ENCODE assay signal across 9 mouse cellular contexts in genomic region chr7:45555787-45556186, GRCm38 (mm10). TPM values are rescaled to one million over a fixed set of nuclear protein-coding genes. Genes with fewer than 3 reads are reported as not detected.
DNase-seq lines count a peak whose midpoint lies in the region; ATAC-seq and TF ChIP-seq lines count a peak whose summit lies in the region.
"Had no signal": no experiment of that assay in that cellular context is flagged by ENCODE, and none has a peak within 500 bp of the region (broad histone marks: within the 10 kb centered on the region; RNA-seq: fewer than 3 reads in every experiment).

No protein-coding gene starts in this region.

- no peak overlapping the region for H3K27ac ChIP-seq in hindbrain, embryonic 16.5 days (ENCODE audit: low read depth, low read length)
- H3K27ac ChIP-seq in left cerebral cortex, adult 2 months: no peak overlapping the region
- no peak overlapping the region for H3K27ac ChIP-seq in stomach, postnatal 0 days (replicated peaks)
- H3K27ac ChIP-seq: midbrain, embryonic 12.5 days had no signal

- ATAC-seq in erythroid progenitor cell, adult 5-6 weeks (replicated peaks; ENCODE audit: low FRiP score, poor library complexity, severe bottlenecking): peak; percentile 75
- ATAC-seq in hindbrain, embryonic 16.5 days: no peak
- ATAC-seq in monocyte, adult 5-6 weeks (replicated peaks; ENCODE audit: insufficient number of reproducible peaks, low FRiP score, low TSS enrichment, poor library complexity, severe bottlenecking): peak; percentile 91
- ATAC-seq in stomach, postnatal 0 days (ENCODE audit: low FRiP score, low TSS enrichment): no peak

- H3K27me3 ChIP-seq in hindbrain, embryonic 16.5 days (replicated peaks; ENCODE audit: control insufficient read depth, insufficient read depth, low read length): no peaks in the 10 kb centered on the region; the same call in 1 of the 2 replicates
- no peaks in the 10 kb centered on the region for H3K27me3 ChIP-seq in stomach, postnatal 0 days (ENCODE audit: control insufficient read depth, insufficient read depth, low read length)

- peak; percentile 92 for TF ChIP-seq CTCF in left cerebral cortex, adult 2 months (IDR thresholded peaks at IDR 0.05)
- TF ChIP-seq CTCF in stomach, postnatal 0 days (IDR thresholded peaks at IDR 0.05; ENCODE audit: low read depth): peak; percentile 90

- H3K4me1 ChIP-seq in hindbrain, embryonic 16.5 days (ENCODE audit: control insufficient read depth, insufficient read depth, low read depth, low read length): no peaks in the 10 kb centered on the region
- H3K4me1 ChIP-seq in stomach, postnatal 0 days (replicated peaks; ENCODE audit: control insufficient read depth, insufficient read depth): no peaks in the 10 kb centered on the region
- H3K4me1 ChIP-seq: midbrain, embryonic 12.5 days had no signal

- DNase-seq in layer of hippocampus, adult 11-12 months (ENCODE audit: low spot score): peak; percentile 77
- no peak for DNase-seq in layer of hippocampus, adult 9-10 months (ENCODE audit: low spot score)
- peak; percentile 90 for DNase-seq in brain, adult 2 months (ENCODE audit: low read depth, low spot score)
- DNase-seq in left cerebral cortex, adult 2 months (ENCODE audit: extremely low spot score in 1 of 2, low spot score in 2 of 2): peak; percentile 69 to 79
- DNase-seq in stomach, postnatal 0 days (ENCODE audit: low spot score): peak; percentile 88

- peak overlapping the region; percentile 35; the same call in 1 of the 2 replicates for H3K9ac ChIP-seq in hindbrain, embryonic 16.5 days (ENCODE audit: low read depth, low read length)
- no peak overlapping the region for H3K9ac ChIP-seq in stomach, postnatal 0 days (ENCODE audit: low read length)
- H3K9ac ChIP-seq: midbrain, embryonic 12.5 days had no signal

- H3K36me3 ChIP-seq in hindbrain, embryonic 16.5 days (ENCODE audit: control insufficient read depth, insufficient read depth, low read length): no peaks in the 10 kb centered on the region
- H3K36me3 ChIP-seq in stomach, postnatal 0 days (ENCODE audit: control insufficient read depth, insufficient read depth, low read length): no peaks in the 10 kb centered on the region
- H3K36me3 ChIP-seq: midbrain, embryonic 12.5 days had no signal

- no peak overlapping the region for H3K4me3 ChIP-seq in hindbrain, embryonic 16.5 days (ENCODE audit: low read length)
- no peak overlapping the region for H3K4me3 ChIP-seq in left cerebral cortex, adult 2 months
- H3K4me3 ChIP-seq in stomach, postnatal 0 days (ENCODE audit: low read depth, low read length): no peak overlapping the region
- H3K4me3 ChIP-seq: midbrain, embryonic 12.5 days had no signal

- intact Hi-C loops in left cerebral cortex, adult 2 months (cut with DNase I): no loop called here

- H3K4me2 ChIP-seq in hindbrain, embryonic 16.5 days (ENCODE audit: low read length): no peak overlapping the region
- H3K4me2 ChIP-seq in stomach, postnatal 0 days (replicated peaks; ENCODE audit: low read depth): no peak overlapping the region
- H3K4me2 ChIP-seq: midbrain, embryonic 12.5 days had no signal

- H3K9me3 ChIP-seq in hindbrain, embryonic 16.5 days (ENCODE audit: control insufficient read depth, low read length): no peaks in the 10 kb centered on the region
- no peaks in the 10 kb centered on the region for H3K9me3 ChIP-seq in stomach, postnatal 0 days (ENCODE audit: control insufficient read depth, low read length)
- H3K9me3 ChIP-seq: midbrain, embryonic 12.5 days had no signal

- TF ChIP-seq EP300 in stomach, postnatal 0 days (optimal IDR thresholded peaks at IDR 0.05): no peak

- 34% methylated on average over 8 of the region's 8 CpGs for WGBS in hindbrain, embryonic 16.5 days
- 22% methylated on average over 8 of the region's 8 CpGs for WGBS in stomach, postnatal 0 days

RNA-seq across cellular contexts. Expression of gene Hsd17b14, which starts 1.1 kb away (rescaled TPM):
- not detected in 2 replicates for total RNA-seq in erythroid progenitor cell, adult 5-6 weeks (2015; ENCODE audit: low replicate concordance)
- total RNA-seq in erythroid progenitor cell, adult 5-6 weeks (2017; ENCODE audit: low replicate concordance): not detected in 2 replicates
- 0.43 and 0.80 TPM in 2 replicates for polyA plus RNA-seq in hindbrain, embryonic 16.5 days (2015; fragmentation: Nextera tagmentation; extraction: Ambion mirVana)
- under 1 TPM; 0.61 to 0.68 TPM for total RNA-seq in left cerebral cortex, adult 2 months (2021)
- total RNA-seq in monocyte, adult 5-6 weeks (2017): not detected in 3 replicates
- polyA plus RNA-seq in stomach, postnatal 0 days (2015; fragmentation: Nextera tagmentation; extraction: Ambion mirVana): 16.6 and 16.9 TPM in 2 replicates

RNA-seq across cellular contexts. Expression of gene Bcat2, which starts 14.2 kb away (rescaled TPM):
- 8.4 and 17.7 TPM in 2 replicates for total RNA-seq in erythroid progenitor cell, adult 5-6 weeks (2015; ENCODE audit: low replicate concordance)
- 4.0 and 22.0 TPM in 2 replicates for total RNA-seq in erythroid progenitor cell, adult 5-6 weeks (2017; ENCODE audit: low replicate concordance)
- 22.7 and 27.0 TPM in 2 replicates for polyA plus RNA-seq in hindbrain, embryonic 16.5 days (2015; fragmentation: Nextera tagmentation; extraction: Ambion mirVana)
- total RNA-seq in left cerebral cortex, adult 2 months (2021): 10 to 100 TPM; 25.4 to 26.2 TPM
- total RNA-seq in monocyte, adult 5-6 weeks (2017): 5.1 to 21.4 TPM (median 11.9 TPM) in 3 replicates
- 101 and 108 TPM in 2 replicates for polyA plus RNA-seq in stomach, postnatal 0 days (2015; fragmentation: Nextera tagmentation; extraction: Ambion mirVana)

RNA-seq across cellular contexts. Expression of gene Plekha4, which starts 29.7 kb away (rescaled TPM):
- total RNA-seq in erythroid progenitor cell, adult 5-6 weeks (2015; ENCODE audit: low replicate concordance): 7.2 TPM in 1 of 2 replicates, not detected in the other
- total RNA-seq in erythroid progenitor cell, adult 5-6 weeks (2017; ENCODE audit: low replicate concordance): 0.08 and 0.90 TPM in 2 replicates
- 2.2 and 3.1 TPM in 2 replicates for polyA plus RNA-seq in hindbrain, embryonic 16.5 days (2015; fragmentation: Nextera tagmentation; extraction: Ambion mirVana)
- total RNA-seq in left cerebral cortex, adult 2 months (2021): 1 to 10 TPM; 4.2 to 5.1 TPM
- total RNA-seq in monocyte, adult 5-6 weeks (2017): 0.10 TPM in 1 of 3 replicates, not detected in the others
- 7.9 and 8.0 TPM in 2 replicates for polyA plus RNA-seq in stomach, postnatal 0 days (2015; fragmentation: Nextera tagmentation; extraction: Ambion mirVana)

RNA-seq across cellular contexts. Expression of gene Ppp1r15a, which starts 29.7 kb away (rescaled TPM):
- 814 and 867 TPM in 2 replicates for total RNA-seq in erythroid progenitor cell, adult 5-6 weeks (2015; ENCODE audit: low replicate concordance)
- total RNA-seq in erythroid progenitor cell, adult 5-6 weeks (2017; ENCODE audit: low replicate concordance): 569 and 633 TPM in 2 replicates
- polyA plus RNA-seq in hindbrain, embryonic 16.5 days (2015; fragmentation: Nextera tagmentation; extraction: Ambion mirVana): 17.5 and 18.2 TPM in 2 replicates
- 10 to 100 TPM; 25.2 to 29.3 TPM for total RNA-seq in left cerebral cortex, adult 2 months (2021)
- 204 to 390 TPM (median 221 TPM) in 3 replicates for total RNA-seq in monocyte, adult 5-6 weeks (2017)
- 21.6 and 26.6 TPM in 2 replicates for polyA plus RNA-seq in stomach, postnatal 0 days (2015; fragmentation: Nextera tagmentation; extraction: Ambion mirVana)

RNA-seq across cellular contexts. Expression of gene Nucb1, which starts 45.6 kb away (rescaled TPM):
- 164 and 168 TPM in 2 replicates for total RNA-seq in erythroid progenitor cell, adult 5-6 weeks (2015; ENCODE audit: low replicate concordance)
- total RNA-seq in erythroid progenitor cell, adult 5-6 weeks (2017; ENCODE audit: low replicate concordance): 789 and 905 TPM in 2 replicates
- 141 and 151 TPM in 2 replicates for polyA plus RNA-seq in hindbrain, embryonic 16.5 days (2015; fragmentation: Nextera tagmentation; extraction: Ambion mirVana)
- total RNA-seq in left cerebral cortex, adult 2 months (2021): 100 to 1,000 TPM in 1 of 2 experiments, 10 to 100 TPM in 1; 95.4 to 106 TPM
- total RNA-seq in monocyte, adult 5-6 weeks (2017): 128 to 251 TPM (median 142 TPM) in 3 replicates
- 196 and 199 TPM in 2 replicates for polyA plus RNA-seq in stomach, postnatal 0 days (2015; fragmentation: Nextera tagmentation; extraction: Ambion mirVana)

Comparison
In these comparisons a context has a peak if more than half of its experiments do, and no peak if none do; other contexts are left out.
1. ATAC-seq: peak in erythroid progenitor cell, adult 5-6 weeks (single experiment) and monocyte, adult 5-6 weeks (single experiment); none in hindbrain, embryonic 16.5 days (single experiment) and stomach, postnatal 0 days (single experiment).